Mouse (Mus musculus) CH12.LX (cell line): ENCODE measurements around the gene Nkx2-5. TPM values are rescaled to one million over a fixed set of nuclear protein-coding genes. Genes with fewer than 3 reads are reported as not detected.

ENCODE experiments used
- DNase-seq: peaks from one replicate; pipeline ENCODE4 v3.0.0-alpha.2; 2013; ENCODE audit errors: extremely low read depth
- H3K27ac ChIP-seq: 2 replicates; pipeline ENCODE4 v1.5.1; 2012; ENCODE audit warnings: low read depth, mild to moderate bottlenecking, control low read depth, moderate library complexity; ENCODE audit not compliant: insufficient read depth
- H3K27me3 ChIP-seq: replicated peaks from 2 replicates; pipeline ENCODE3; 2012; ENCODE audit warnings: inconsistent platforms
- H3K36me3 ChIP-seq, 2 experiments: replicated peaks in 1 of 2; 2 replicates each; pipeline versions ENCODE3 to v1.6.1; 2012; ENCODE audit warnings: inconsistent platforms in 1 of 2, low read length in 1 of 2, mild to moderate bottlenecking in 1 of 2, mixed read lengths in 1 of 2, moderate library complexity in 1 of 2; ENCODE audit not compliant: control insufficient read depth in 1 of 2, insufficient read depth in 1 of 2
- H3K4me1 ChIP-seq, 2 experiments: 2 replicates each; pipeline ENCODE4 v1.6.1; 2012; ENCODE audit warnings: inconsistent platforms in 1 of 2, moderate library complexity in 1 of 2; ENCODE audit not compliant: insufficient read depth in 2 of 2, control insufficient read depth in 1 of 2
- H3K4me2 ChIP-seq: 2 replicates; pipeline ENCODE4 v1.6.1; 2012; ENCODE audit warnings: low read depth, mild to moderate bottlenecking, control low read depth; ENCODE audit not compliant: poor library complexity, insufficient read depth, severe bottlenecking
- H3K4me3 ChIP-seq, 3 experiments: fragments of 150-350 bp in 1 of 3; sonication (generic) in 1 of 3; replicated peaks in 1 of 3; 2 replicates each; pipeline versions ENCODE3 to v1.5.1; 2011 to 2012; ENCODE audit warnings: low read depth in 2 of 3, low read length in 2 of 3, mild to moderate bottlenecking in 2 of 3, moderate library complexity in 2 of 3, control low read depth in 1 of 3, improper control_type of control experiment in 1 of 3, inconsistent platforms in 1 of 3, mixed read lengths in 1 of 3; ENCODE audit not compliant: poor library complexity in 1 of 3
- H3K79me2 ChIP-seq: replicated peaks from 2 replicates; pipeline ENCODE4 v1.6.1; 2012; ENCODE audit warnings: mild to moderate bottlenecking, moderate library complexity; ENCODE audit not compliant: control insufficient read depth, poor library complexity, insufficient read depth, severe bottlenecking; ENCODE audit errors: extremely low read depth
- H3K9ac ChIP-seq: 2 replicates; pipeline ENCODE4 v1.6.1; 2012; ENCODE audit warnings: low read depth, mild to moderate bottlenecking, control low read depth, moderate library complexity; ENCODE audit not compliant: insufficient read depth
- H3K9me3 ChIP-seq: replicated peaks from 2 replicates; pipeline ENCODE3; 2012; ENCODE audit warnings: low read length, inconsistent platforms, mixed read lengths
- BHLHE40 ChIP-seq: IDR thresholded peaks from 2 replicates; pipeline ENCODE4 v1.6.1; 2011; ENCODE audit warnings: mild to moderate bottlenecking, low read depth, low read length, improper control_type of control experiment
- CHD2 ChIP-seq: IDR thresholded peaks from 2 replicates; pipeline ENCODE4 v1.6.1; 2011; ENCODE audit warnings: low read length, improper control_type of control experiment
- CTCF ChIP-seq, 2 experiments: IDR thresholded peaks in 1 of 2; conservative IDR thresholded peaks in 1 of 2; 2 replicates each; pipeline ENCODE4 v1.5.1; 2011 to 2012; ENCODE audit warnings: low read depth in 2 of 2, low read length in 2 of 2, improper control_type of control experiment in 1 of 2, inconsistent platforms in 1 of 2, mild to moderate bottlenecking in 1 of 2, moderate library complexity in 1 of 2
- EP300 ChIP-seq: IDR thresholded peaks from 2 replicates; pipeline ENCODE4 v1.6.1; 2011; ENCODE audit warnings: low read length, improper control_type of control experiment
- ETS1 ChIP-seq: conservative IDR thresholded peaks from 2 replicates; pipeline ENCODE4 v1.6.1; 2012; ENCODE audit warnings: low read depth, mild to moderate bottlenecking, inconsistent platforms, low read length, improper control_type of control experiment, moderate library complexity
- GABPA ChIP-seq: IDR thresholded peaks from 2 replicates; pipeline ENCODE4 v1.6.1; 2012; ENCODE audit warnings: low read depth, low read length, improper control_type of control experiment, inconsistent platforms; ENCODE audit not compliant: insufficient replicate concordance
- HCFC1 ChIP-seq: IDR thresholded peaks from 2 replicates; pipeline ENCODE4 v1.6.1; 2012; ENCODE audit warnings: low read depth, mild to moderate bottlenecking, inconsistent platforms, low read length, improper control_type of control experiment
- IRF4 ChIP-seq: IDR thresholded peaks from 2 replicates; pipeline ENCODE4 v1.6.1; 2014; ENCODE audit warnings: low read depth, mild to moderate bottlenecking, inconsistent platforms, low read length, improper control_type of control experiment
- JUN ChIP-seq: IDR thresholded peaks from 2 replicates; pipeline ENCODE4 v1.6.1; 2011; ENCODE audit warnings: low read depth, mild to moderate bottlenecking, low read length, improper control_type of control experiment, moderate library complexity; ENCODE audit not compliant: insufficient read depth
- JUND ChIP-seq: conservative IDR thresholded peaks from 2 replicates; pipeline ENCODE4 v1.6.1; 2011; ENCODE audit warnings: low read depth, low read length, improper control_type of control experiment
- KAT2A ChIP-seq: IDR thresholded peaks from 2 replicates; pipeline ENCODE4 v1.6.1; 2012; ENCODE audit warnings: low read length, improper control_type of control experiment, inconsistent platforms; ENCODE audit not compliant: insufficient replicate concordance
- MAFK ChIP-seq: IDR thresholded peaks from 2 replicates; pipeline ENCODE4 v1.6.1; 2011; ENCODE audit warnings: low read length, improper control_type of control experiment; ENCODE audit not compliant: insufficient replicate concordance
- MAX ChIP-seq: IDR thresholded peaks from 2 replicates; pipeline ENCODE4 v1.6.1; 2011; ENCODE audit warnings: low read length, improper control_type of control experiment
- MAZ ChIP-seq: IDR thresholded peaks from 2 replicates; pipeline ENCODE4 v1.6.1; 2012; ENCODE audit warnings: low read depth, mild to moderate bottlenecking, inconsistent platforms, low read length, improper control_type of control experiment, moderate library complexity
- MEF2A ChIP-seq: IDR thresholded peaks from 2 replicates; pipeline ENCODE4 v1.6.1; 2014; ENCODE audit warnings: low read depth, mild to moderate bottlenecking, inconsistent platforms, low read length, improper control_type of control experiment, borderline replicate concordance
- MYC ChIP-seq: IDR thresholded peaks from 2 replicates; pipeline ENCODE4 v1.6.1; 2011; ENCODE audit warnings: low read depth, mild to moderate bottlenecking, improper control_type of control experiment, low read length
- NRF1 ChIP-seq: IDR thresholded peaks from 2 replicates; pipeline ENCODE4 v1.6.1; 2014; ENCODE audit warnings: low read depth, mild to moderate bottlenecking, inconsistent platforms, low read length, improper control_type of control experiment, moderate library complexity
- PAX5 ChIP-seq: IDR thresholded peaks from 2 replicates; pipeline ENCODE4 v1.6.1; 2012; ENCODE audit warnings: low read length, inconsistent platforms, mixed read lengths
- POLR2A ChIP-seq: IDR thresholded peaks from 2 replicates; pipeline ENCODE4 v1.6.1; 2011; ENCODE audit warnings: low read depth, mild to moderate bottlenecking, improper control_type of control experiment, low read length
- POLR2AphosphoS2 ChIP-seq: IDR thresholded peaks from 2 replicates; pipeline ENCODE4 v1.6.1; 2011; ENCODE audit warnings: low read depth, low read length, improper control_type of control experiment
- RAD21 ChIP-seq: IDR thresholded peaks from 2 replicates; pipeline ENCODE4 v1.6.1; 2011; ENCODE audit warnings: low read depth, mild to moderate bottlenecking, low read length, improper control_type of control experiment, moderate library complexity
- RCOR1 ChIP-seq: conservative IDR thresholded peaks from 2 replicates; pipeline ENCODE4 v1.6.1; 2012; ENCODE audit warnings: low read depth, mild to moderate bottlenecking, inconsistent platforms, low read length, improper control_type of control experiment
- SIN3A ChIP-seq: IDR thresholded peaks from 2 replicates; pipeline ENCODE4 v1.6.1; 2012; ENCODE audit warnings: low read length, improper control_type of control experiment, inconsistent platforms
- SMC3 ChIP-seq: IDR thresholded peaks from 2 replicates; pipeline ENCODE4 v1.6.1; 2011; ENCODE audit warnings: low read depth, low read length, improper control_type of control experiment
- TBP ChIP-seq: conservative IDR thresholded peaks from 2 replicates; pipeline ENCODE4 v1.6.1; 2011; ENCODE audit warnings: low read depth, low read length, improper control_type of control experiment
- TCF12 ChIP-seq: IDR thresholded peaks from 2 replicates; pipeline ENCODE4 v1.6.1; 2014; ENCODE audit warnings: low read depth, mild to moderate bottlenecking, inconsistent platforms, low read length, improper control_type of control experiment
- UBTF ChIP-seq: IDR thresholded peaks from 2 replicates; pipeline ENCODE4 v1.6.1; 2012; ENCODE audit warnings: low read depth, mild to moderate bottlenecking, inconsistent platforms, low read length, improper control_type of control experiment, moderate library complexity
- USF1 ChIP-seq: IDR thresholded peaks from 2 replicates; pipeline ENCODE4 v1.6.1; 2014; ENCODE audit warnings: low read depth, mild to moderate bottlenecking, inconsistent platforms, low read length, improper control_type of control experiment
- USF2 ChIP-seq: conservative IDR thresholded peaks from 2 replicates; pipeline ENCODE4 v1.6.1; 2011; ENCODE audit warnings: low read depth, low read length, improper control_type of control experiment
- ZMIZ1 ChIP-seq: IDR thresholded peaks from 2 replicates; pipeline ENCODE4 v1.6.1; 2012; ENCODE audit warnings: low read depth, mild to moderate bottlenecking, inconsistent platforms, low read length, improper control_type of control experiment
- dilution Hi-C: fragments of 300-500 bp; cut with MboI; formaldehyde crosslinking; loops from 2 replicates; pipeline ENCODE4 v1.14.3; 2020; ENCODE audit warnings: low sequenced_read_pairs; ENCODE audit not compliant: extremely low pct_unique_long_range_greater_than_20kb, extremely low pct_ligation_motif_present
- in situ Hi-C: fragments of 300-500 bp; cut with MboI; formaldehyde crosslinking; loops from 3 replicates; pipeline ENCODE4 v1.14.3; 2019; ENCODE audit warnings: low sequenced_read_pairs, low pct_ligation_motif_present, low pct_unique_long_range_greater_than_20kb, mixed read lengths
- polyA plus RNA-seq: library from polyadenylated mRNA; unstranded; fragments of >175 nt; gene quantifications from 2 replicates; pipeline ENCODE4 v1.2.1, GENCODE M21; 2012; ENCODE audit warnings: low read depth; ENCODE audit not compliant: insufficient read length
- total RNA-seq, 2 experiments: library from RNA; depleted of rRNA; stranded (reverse); fragments of 300-350 nt in 1 of 2; fragments of >200 nt in 1 of 2; gene quantifications; 2 replicates each; pipeline ENCODE4 v1.2.3; 2012 to 2014

Gene Nkx2-5
- total and polyA plus RNA-seq, 3 experiments, result not detected

DNA sequence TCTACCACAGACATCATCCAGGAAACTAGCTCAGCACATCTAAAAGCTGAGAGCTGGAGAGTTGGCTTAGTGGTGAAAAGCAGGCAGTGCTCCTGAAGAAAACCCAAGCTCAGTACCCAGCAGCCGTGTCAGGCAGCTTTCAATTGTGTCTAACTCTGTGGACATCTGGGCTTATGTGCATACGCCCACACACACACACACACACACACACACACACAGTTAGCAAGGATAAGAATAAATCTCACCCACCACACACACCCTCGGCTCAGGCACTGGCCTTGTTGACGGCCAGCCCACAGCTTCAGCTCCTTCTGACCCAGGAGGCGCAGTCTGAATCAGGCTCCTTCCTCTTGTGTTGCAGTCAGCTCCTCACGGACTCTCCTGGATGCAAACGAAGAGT lies 53.2 kb downstream of the Nkx2-5 start:
- no peaks in the 10 kb centered on the region for H3K9me3 ChIP-seq
- peak overlapping the region; percentile 69; the same call in 1 of the 2 replicates for H3K4me2 ChIP-seq
- DNase-seq, result no peak
- H3K27ac ChIP-seq, result peak overlapping the region; percentile 99
- peaks cover 31 to 42% of the 10 kb centered on the region in 2 experiments for H3K36me3 ChIP-seq
- TF ChIP-seq RAD21 (no peak), PAX5 (no peak)
- no peak overlapping the region for H3K4me3 ChIP-seq
- in situ Hi-C loops, result no loop called here
- no peaks in the 10 kb centered on the region for H3K79me2 ChIP-seq
- H3K27me3 ChIP-seq, result no peaks in the 10 kb centered on the region
- H3K4me1 ChIP-seq, result peaks cover 46 to 77% of the 10 kb centered on the region in 2 experiments
- dilution Hi-C loops, result no loop called here
- H3K9ac ChIP-seq, result no peak overlapping the region

DNA sequence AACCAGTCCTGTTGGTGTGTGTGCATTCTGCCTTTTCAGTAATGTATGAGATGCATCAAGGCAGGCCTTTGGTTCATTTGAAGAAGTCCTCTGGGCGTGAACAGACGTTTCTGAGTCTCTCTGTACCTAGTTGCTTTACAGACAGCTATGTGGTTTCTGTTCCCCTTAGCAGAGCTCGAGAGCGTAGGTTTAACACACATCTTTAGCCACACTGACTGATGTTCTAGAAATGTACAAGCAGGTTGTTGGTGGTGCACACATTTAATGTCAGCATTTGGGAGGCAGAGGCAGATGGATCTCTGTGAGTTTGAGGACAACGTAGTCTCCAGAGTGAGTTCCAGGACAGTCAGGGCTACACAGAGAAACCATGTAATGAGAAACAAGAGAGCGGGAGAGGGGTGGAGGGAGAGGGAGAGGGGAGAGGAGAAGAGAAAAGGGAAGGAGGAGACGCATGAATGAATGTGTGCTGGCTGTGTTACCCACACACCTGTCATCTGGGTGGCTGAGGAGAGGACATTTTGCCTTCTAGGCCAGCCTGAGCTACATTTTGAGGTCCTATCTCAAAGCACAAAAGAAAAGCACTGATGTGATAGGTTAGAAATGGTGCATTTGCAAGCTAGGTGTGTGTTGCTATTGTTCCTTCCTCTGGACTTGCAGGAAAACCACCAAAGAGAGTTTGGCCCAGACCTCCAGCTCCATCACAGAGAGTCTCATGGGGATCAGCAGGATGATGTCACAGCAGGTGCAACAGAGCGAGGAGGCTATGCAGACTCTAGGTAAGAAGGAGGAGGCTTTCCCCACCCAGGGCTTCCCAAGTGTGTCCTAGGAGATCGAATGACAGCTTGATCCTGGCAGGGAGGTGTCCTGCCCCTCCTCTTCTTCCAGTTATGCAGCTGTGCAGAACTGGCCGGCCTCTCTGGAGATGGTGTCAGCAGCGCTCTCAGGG lies 54.3 kb downstream of the Nkx2-5 start:
- Histone ChIP-seq H3K9ac (no peak overlapping the region), H3K27ac (peak overlapping the region; percentile 99), H3K79me2 (no peaks in the 10 kb centered on the region), H3K4me1 (peaks cover 53 to 85% of the 10 kb centered on the region in 2 experiments), H3K36me3 (peaks cover 34 to 49% of the 10 kb centered on the region in 2 experiments), H3K4me2 (peak overlapping the region; percentile 69), H3K9me3 (no peaks in the 10 kb centered on the region), H3K27me3 (no peaks in the 10 kb centered on the region)
- dilution Hi-C loops (no loop called here), in situ Hi-C loops (no loop called here)
- TF ChIP-seq MYC (peak; percentile 37; the same call in 1 of the 2 replicates), USF1 (no peak), JUND (peak; percentile 67), EP300 (peak; percentile 84), MAFK (no peak), ZMIZ1 (peak; percentile 11; the same call in 1 of the 2 replicates), USF2 (no peak), GABPA (no peak), UBTF (0 out of 2 replicates have a peak, but pooled peaks have one; percentile 22), BHLHE40 (peak; percentile 67), JUN (peak; percentile 73), SIN3A (peak; percentile 29; the same call in 1 of the 2 replicates), CHD2 (peak; percentile 55; the same call in 1 of the 2 replicates), MAX (no peak; the same call in 1 of the 2 replicates), KAT2A (no peak), RCOR1 (peak; percentile 66; the same call in 1 of the 2 replicates), IRF4 (peak; percentile 88), TBP (no peak), HCFC1 (no peak), NRF1 (no peak), MEF2A (0 out of 2 replicates have a peak, but pooled peaks have one; percentile 14), CTCF (conservative IDR thresholded peaks at IDR 0.05 in 1 of 2, IDR thresholded peaks at IDR 0.05 in 1 of 2; ENCODE audit: low read depth in 2 of 2, low read length in 2 of 2) (no peak), MAZ (0 out of 2 replicates have a peak, but pooled peaks have one; percentile 35), ETS1 (peak; percentile 50), SMC3 (0 out of 2 replicates have a peak, but pooled peaks have one; percentile 1), POLR2AphosphoS2 (no peak), TCF12 (peak; percentile 49), POLR2A (no peak; the same call in 1 of the 2 replicates)
- TF ChIP-seq, all 38 proteins: peak for 16
- H3K4me3 ChIP-seq, result peak overlapping the region in 1 of 3 experiments; percentile 5
- peak; percentile 85 for DNase-seq
